Mouse (Mus musculus) neural tube, embryonic 15.5 days (tissue): ENCODE measurements at regions not wholly inside any gene's neighbourhood (a gene's known extent, or its start where the extent isn't known, plus 50 kb on each side); places are given as distances from the start of the nearest gene placed in this dataset.

Source experiments
- ATAC-seq: fragments of 200-750 bp; cut with Nextera tagmentation; 2 replicates; pipeline ENCODE4 v1.8.0; 2017; ENCODE audit warnings: mild to moderate bottlenecking, moderate TSS enrichment, moderate library complexity; ENCODE audit not compliant: low FRiP score
- H3K27ac ChIP-seq: fragments of 300-500 bp; sonication (generic); replicated peaks from 2 replicates; pipeline ENCODE4 v1.5.1; 2015; ENCODE audit warnings: mild to moderate bottlenecking, inconsistent platforms
- H3K27me3 ChIP-seq: fragments of 300-500 bp; sonication (generic); replicated peaks from 2 replicates; pipeline ENCODE4 v1.6.1; 2015; ENCODE audit warnings: inconsistent platforms
- H3K36me3 ChIP-seq: fragments of 300-500 bp; sonication (generic); 2 replicates; pipeline ENCODE4 v1.6.1; 2015; ENCODE audit warnings: inconsistent platforms
- H3K4me1 ChIP-seq: fragments of 300-500 bp; sonication (generic); 2 replicates; pipeline ENCODE4 v1.6.1; 2015; ENCODE audit warnings: inconsistent platforms
- H3K4me2 ChIP-seq: fragments of 300-500 bp; sonication (generic); 2 replicates; pipeline ENCODE4 v1.6.1; 2015; ENCODE audit warnings: inconsistent platforms, mild to moderate bottlenecking, moderate library complexity
- H3K4me3 ChIP-seq: fragments of 300-500 bp; sonication (generic); replicated peaks from 2 replicates; pipeline ENCODE4 v1.5.1; 2015; ENCODE audit warnings: mild to moderate bottlenecking, inconsistent platforms
- H3K9ac ChIP-seq: fragments of 300-500 bp; sonication (generic); replicated peaks from 2 replicates; pipeline ENCODE4 v1.6.1; 2015; ENCODE audit warnings: mild to moderate bottlenecking, inconsistent platforms
- H3K9me3 ChIP-seq: fragments of 300-500 bp; sonication (generic); replicated peaks from 2 replicates; pipeline ENCODE4 v1.6.1; 2016; ENCODE audit warnings: inconsistent platforms
- WGBS: fragments of 180-500 bp; shearing (Covaris S2); methylation state at CpG from one replicate; pipeline ENCODE4 v1.1.7; 2015; ENCODE audit warnings: mixed read lengths; 5-methylcytosine and 5-hydroxymethylcytosine counted together

DNA sequence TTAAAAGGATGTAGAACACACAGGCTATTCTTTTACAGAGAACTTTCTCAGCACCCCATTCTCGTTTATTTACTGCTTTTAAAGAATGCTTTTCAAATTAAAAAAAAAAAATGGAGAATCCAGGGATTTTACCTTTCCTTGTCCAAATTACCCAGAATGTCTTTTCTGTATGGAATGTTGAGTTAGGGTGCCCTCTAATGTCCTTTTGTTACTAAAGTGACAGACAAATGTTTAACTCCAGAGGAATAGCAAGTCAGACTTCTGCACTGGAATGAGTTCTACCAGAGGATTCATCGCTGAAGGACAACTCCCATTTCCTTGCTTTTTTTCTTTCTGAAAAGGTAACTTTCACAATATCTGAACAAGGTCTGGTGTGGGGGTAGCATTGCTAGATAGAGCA, 540.9 kb upstream of the Cylc2 start:
- Histone ChIP-seq H3K27me3 (no peaks in the 10 kb centered on the region), H3K4me1 (no peaks in the 10 kb centered on the region), H3K27ac (no peak overlapping the region), H3K9ac (no peak overlapping the region), H3K36me3 (no peaks in the 10 kb centered on the region), H3K4me3 (no peak overlapping the region), H3K4me2 (no peak overlapping the region), H3K9me3 (no peaks in the 10 kb centered on the region)
- 65% methylated on average over 2 of the region's 2 CpGs for WGBS
- ATAC-seq: no peak

GRCm38 (mm10) chr4:50686019-50686418, 530.5 kb upstream of the Cylc2 start:
- H3K9me3 ChIP-seq: no peaks in the 10 kb centered on the region
- H3K27ac ChIP-seq: no peak overlapping the region
- H3K9ac ChIP-seq: no peak overlapping the region
- 51% methylated on average over 2 of the region's 2 CpGs for WGBS
- no peak overlapping the region for H3K4me2 ChIP-seq
- peak; percentile 53 for ATAC-seq
- H3K4me3 ChIP-seq: no peak overlapping the region
- no peaks in the 10 kb centered on the region for H3K4me1 ChIP-seq
- no peaks in the 10 kb centered on the region for H3K36me3 ChIP-seq
- no peaks in the 10 kb centered on the region for H3K27me3 ChIP-seq
